8 mouse cellular contexts compared by ENCODE assay signal in the genomic region with DNA sequence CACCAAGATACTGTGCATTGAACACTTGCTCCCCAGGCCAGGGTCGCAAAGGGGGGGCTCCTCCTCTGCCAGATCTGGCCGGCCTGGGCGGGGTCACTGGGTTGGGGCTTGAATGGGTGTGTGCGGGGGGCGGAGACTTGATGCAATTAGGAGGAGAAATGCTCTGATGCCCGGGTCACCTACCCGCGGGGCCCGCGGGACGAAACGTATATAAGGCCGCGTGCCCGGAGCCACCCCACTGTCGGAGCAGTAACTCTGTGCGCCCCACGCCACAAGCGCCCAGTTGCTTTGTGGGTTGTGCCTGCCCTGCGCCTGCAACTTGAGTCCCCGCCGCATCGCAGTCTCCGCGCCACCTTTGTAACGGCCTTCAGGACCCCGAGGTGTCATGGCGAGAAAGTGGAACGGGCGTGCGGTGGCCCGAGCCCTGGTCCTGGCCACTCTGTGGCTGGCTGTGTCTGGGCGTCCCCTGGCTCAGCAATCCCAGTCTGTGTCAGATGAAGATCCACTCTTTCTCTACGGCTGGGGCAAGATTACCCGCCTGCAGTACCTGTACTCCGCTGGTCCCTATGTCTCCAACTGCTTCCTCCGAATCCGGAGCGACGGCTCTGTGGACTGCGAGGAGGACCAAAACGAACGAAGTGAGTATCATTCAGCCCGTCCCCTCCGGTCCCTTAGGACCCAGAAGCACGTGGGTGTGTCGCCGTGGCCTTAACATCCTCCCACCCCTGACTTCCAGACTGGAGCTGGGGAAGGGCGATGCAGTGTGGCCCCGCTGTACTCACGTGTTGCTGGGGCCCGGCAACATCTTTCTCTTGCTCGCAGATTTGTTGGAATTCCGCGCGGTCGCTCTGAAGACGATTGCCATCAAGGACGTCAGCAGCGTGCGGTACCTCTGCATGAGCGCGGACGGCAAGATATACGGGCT. TPM values are rescaled to one million over a fixed set of nuclear protein-coding genes. Genes with fewer than 3 reads are reported as not detected.
DNase-seq lines count a peak whose midpoint lies in the region; ATAC-seq and TF ChIP-seq lines count a peak whose summit lies in the region.

A gene (plus strand): TSS at position 238 of the 925 bp plus-strand sequence.

- H3K9me3 ChIP-seq in forebrain, embryonic 10.5 days: no peaks in the 10 kb centered on the region
- no peaks in the 10 kb centered on the region for H3K9me3 ChIP-seq in neural tube, embryonic 11.5 days (ENCODE audit: control insufficient read depth, low read length)

- no peak for TF ChIP-seq POLR2A in heart, adult 2 months (IDR thresholded peaks at IDR 0.05; ENCODE audit: insufficient read depth, low read depth, low read length)

- peak in 1 of 2 experiments; percentile 32 for DNase-seq in heart, adult 2 months
- no peak for DNase-seq in heart, postnatal 36 days
- DNase-seq in ES-CJ7 (ENCODE audit: low read depth, low spot score): peak; percentile 52
- peak; percentile 69 for DNase-seq in forebrain, embryonic 10.5 days (ENCODE audit: extremely low spot score, low spot score)
- DNase-seq in large intestine, adult 2 months (ENCODE audit: low read depth, low spot score): no peak
- DNase-seq in neural tube, embryonic 11.5 days (ENCODE audit: low spot score): peak; percentile 53
- DNase-seq in T-cell, adult 2 months (ENCODE audit: low spot score): no peak
- DNase-seq in gastrocnemius, postnatal 4 days (ENCODE audit: low spot score in 2 of 2): no peak

- H3K36me3 ChIP-seq in heart, adult 2 months (ENCODE audit: control insufficient read depth, insufficient read depth, low read length): no peaks in the 10 kb centered on the region
- H3K36me3 ChIP-seq in forebrain, embryonic 10.5 days (replicated peaks): peaks cover 23% of the 10 kb centered on the region
- H3K36me3 ChIP-seq in neural tube, embryonic 11.5 days (ENCODE audit: control insufficient read depth, insufficient read depth, low read length): no peaks in the 10 kb centered on the region

- no peak for TF ChIP-seq EP300 in heart, adult 2 months (IDR thresholded peaks at IDR 0.05; ENCODE audit: insufficient read depth, low read depth, low read length)

- no peaks in the 10 kb centered on the region for H3K4me1 ChIP-seq in heart, adult 2 months (ENCODE audit: control insufficient read depth, insufficient read depth, low read length)
- H3K4me1 ChIP-seq in forebrain, embryonic 10.5 days: peaks cover 72% of the 10 kb centered on the region
- peaks cover 8% of the 10 kb centered on the region for H3K4me1 ChIP-seq in neural tube, embryonic 11.5 days (ENCODE audit: control insufficient read depth, insufficient read depth, low read length)

- ATAC-seq in neural tube, embryonic 11.5 days (ENCODE audit: insufficient read depth, low FRiP score, low TSS enrichment): peak; percentile 46

- H3K27me3 ChIP-seq in heart, adult 2 months (ENCODE audit: control insufficient read depth, insufficient read depth, low read length): 0 out of 2 replicates have a peak, but pooled peaks cover 7% of the 10 kb centered on the region
- H3K27me3 ChIP-seq in forebrain, embryonic 10.5 days (ENCODE audit: poor library complexity, severe bottlenecking): peaks cover 100% of the 10 kb centered on the region
- peaks cover 42% of the 10 kb centered on the region for H3K27me3 ChIP-seq in neural tube, embryonic 11.5 days (ENCODE audit: control insufficient read depth, insufficient read depth, low read length)

- H3K79me2 ChIP-seq in heart, adult 2 months (replicated peaks; ENCODE audit: control insufficient read depth, insufficient read depth, low read length): no peaks in the 10 kb centered on the region

- H3K4me2 ChIP-seq in neural tube, embryonic 11.5 days (ENCODE audit: low read depth): peak within 1 kb of the TSS; percentile 79

- under 1% methylated on average over 65 of the region's 65 CpGs for WGBS in heart, adult 2 months
- under 1% methylated on average over 65 of the region's 65 CpGs for WGBS in forebrain, embryonic 10.5 days
- WGBS in large intestine, adult 2 months: 2% methylated on average over 65 of the region's 65 CpGs
- under 1% methylated on average over 64 of the region's 65 CpGs for WGBS in neural tube, embryonic 11.5 days

- H3K27ac ChIP-seq in heart, adult 2 months: no peak within 1 kb of the TSS
- H3K27ac ChIP-seq in forebrain, embryonic 10.5 days: peak within 1 kb of the TSS; percentile 89
- H3K27ac ChIP-seq in neural tube, embryonic 11.5 days (ENCODE audit: low read depth, low read length): peak within 1 kb of the TSS; percentile 28

- intact Hi-C loops in heart, adult 2 months (cut with DNase I): no loop called here
- intact Hi-C loops in heart, postnatal 36 days (cut with DNase I): loop anchor here (5.0 kb wide), 1 partner anchor 114 kb away; no protein-coding TSS in a partner anchor

- peak within 1 kb of the TSS; percentile 52 for H3K4me3 ChIP-seq in heart, adult 2 months
- H3K4me3 ChIP-seq in forebrain, embryonic 10.5 days: peak within 1 kb of the TSS; percentile 64
- peak within 1 kb of the TSS; percentile 41 for H3K4me3 ChIP-seq in neural tube, embryonic 11.5 days (ENCODE audit: low read depth, low read length)

- H3K9ac ChIP-seq in heart, adult 2 months (ENCODE audit: low read depth, low read length): peak within 1 kb of the TSS; percentile 41; the same call in 1 of the 2 replicates
- H3K9ac ChIP-seq in neural tube, embryonic 11.5 days (ENCODE audit: low read length): peak within 1 kb of the TSS; percentile 59

- TF ChIP-seq CTCF in heart, adult 2 months (IDR thresholded peaks at IDR 0.05): no peak

RNA-seq across cellular contexts. Expression of the gene that starts here (rescaled TPM):
- total RNA-seq in heart, adult 2 months (2021): not detected
- not detected in 2 replicates for polyA plus RNA-seq in heart, adult 2 months (2012; rRNA removed)
- not detected for total RNA-seq in heart, postnatal 36 days (2021)
- polyA plus RNA-seq in forebrain, embryonic 10.5 days (2016; fragmentation: Nextera tagmentation; extraction: Ambion mirVana): 60.7 and 78.7 TPM in 2 replicates
- polyA plus RNA-seq in large intestine, adult 2 months (2012; rRNA removed): 6.7 and 24.6 TPM in 2 replicates
- 48.6 and 53.3 TPM in 2 replicates for polyA plus RNA-seq in neural tube, embryonic 11.5 days (2014; fragmentation: Nextera tagmentation; extraction: Ambion mirVana)
- total RNA-seq in gastrocnemius, postnatal 4 days (2021): not detected

Comparison
In these comparisons a context has a peak if more than half of its experiments do, and no peak if none do; other contexts are left out.
1. DNase-seq: peak in ES-CJ7 (single experiment), forebrain, embryonic 10.5 days (single experiment) and neural tube, embryonic 11.5 days (single experiment); none in heart, postnatal 36 days (0 of 2), large intestine, adult 2 months (single experiment), T-cell, adult 2 months (single experiment) and gastrocnemius, postnatal 4 days (0 of 2).
2. Peak in every context shown above with its lines, with median percentiles within 50 percentile points of each other: H3K4me3 ChIP-seq.